Comparison of ENCODE assay signal across 27 mouse cellular contexts in genomic region chr4:36775088-36775487, GRCm38 (mm10).
"Had no signal": no experiment of that assay in that cellular context is flagged by ENCODE, and none has a peak within 500 bp of the region (broad histone marks: within the 10 kb centered on the region; RNA-seq: fewer than 3 reads in every experiment).

No protein-coding gene starts in this region.

- H3K27ac ChIP-seq: gastrocnemius, adult 2 months; heart, adult 2 months; heart, embryonic 13.5 days; heart, embryonic 15.5 days; hindbrain, embryonic 13.5 days; hindbrain, embryonic 15.5 days; hindbrain, postnatal 0 days; kidney, embryonic 15.5 days; kidney, postnatal 0 days; left cerebral cortex, adult 2 months; limb, embryonic 13.5 days; limb, embryonic 15.5 days; liver, embryonic 12.5 days; liver, embryonic 14.5 days had no signal

- H3K27me3 ChIP-seq: heart, embryonic 13.5 days; heart, embryonic 15.5 days; hindbrain, embryonic 13.5 days; hindbrain, embryonic 15.5 days; kidney, embryonic 15.5 days; limb, embryonic 13.5 days; limb, embryonic 15.5 days; liver, embryonic 12.5 days had no signal

- ATAC-seq: hindbrain, postnatal 0 days; intestine, embryonic 16.5 days; liver, embryonic 12.5 days had no signal

- H3K4me1 ChIP-seq: heart, embryonic 13.5 days; heart, embryonic 15.5 days; hindbrain, embryonic 13.5 days; hindbrain, embryonic 15.5 days; kidney, embryonic 15.5 days; limb, embryonic 13.5 days; limb, embryonic 15.5 days; liver, embryonic 12.5 days had no signal

- H3K4me3 ChIP-seq: gastrocnemius, adult 2 months; heart, adult 2 months; heart, embryonic 13.5 days; heart, embryonic 15.5 days; hindbrain, embryonic 13.5 days; hindbrain, embryonic 15.5 days; kidney, embryonic 15.5 days; left cerebral cortex, adult 2 months; limb, embryonic 13.5 days; limb, embryonic 15.5 days; liver, embryonic 12.5 days had no signal

- H3K9me3 ChIP-seq: heart, embryonic 13.5 days; heart, embryonic 15.5 days; hindbrain, embryonic 13.5 days; hindbrain, embryonic 15.5 days; kidney, embryonic 15.5 days; limb, embryonic 13.5 days; limb, embryonic 15.5 days; liver, embryonic 12.5 days had no signal

- DNase-seq: gastrocnemius, adult 2 months; gastrocnemius, postnatal 10 days; gastrocnemius, postnatal 25 days; heart, adult 11 months; heart, adult 2 months; heart, postnatal 14 days; heart, postnatal 36 days; kidney, adult 11 months; kidney, adult 2 months; kidney, adult 9 months; kidney, postnatal 14 days; kidney, postnatal 36 days; left cerebral cortex, postnatal 4 days had no signal

- H3K36me3 ChIP-seq: heart, embryonic 13.5 days; heart, embryonic 15.5 days; hindbrain, embryonic 13.5 days; hindbrain, embryonic 15.5 days; kidney, embryonic 15.5 days; limb, embryonic 13.5 days; limb, embryonic 15.5 days; liver, embryonic 12.5 days had no signal

- H3K9ac ChIP-seq: heart, embryonic 13.5 days; heart, embryonic 15.5 days; hindbrain, embryonic 13.5 days; hindbrain, embryonic 15.5 days; kidney, embryonic 15.5 days; limb, embryonic 13.5 days; limb, embryonic 15.5 days; liver, embryonic 12.5 days; liver, embryonic 14.5 days had no signal

- H3K4me2 ChIP-seq: heart, embryonic 11.5 days; heart, embryonic 13.5 days; heart, embryonic 15.5 days; hindbrain, embryonic 13.5 days; hindbrain, embryonic 15.5 days; kidney, embryonic 15.5 days; limb, embryonic 13.5 days; limb, embryonic 15.5 days; liver, embryonic 12.5 days had no signal
